Comparison of ENCODE assay signal across 16 mouse cellular contexts in genomic region chr1:168103821-168104220, GRCm38 (mm10).
"Had no signal": no experiment of that assay in that cellular context is flagged by ENCODE, and none has a peak within 500 bp of the region (broad histone marks: within the 10 kb centered on the region; RNA-seq: fewer than 3 reads in every experiment).

No protein-coding gene starts in this region.

- H3K27ac ChIP-seq: kidney, embryonic 15.5 days; left cerebral cortex, adult 2 months; limb, embryonic 12.5 days; liver, embryonic 12.5 days; liver, embryonic 15.5 days; lung, embryonic 15.5 days; stomach, postnatal 0 days had no signal

- H3K4me1 ChIP-seq: kidney, embryonic 15.5 days; limb, embryonic 12.5 days; liver, embryonic 12.5 days; liver, embryonic 15.5 days had no signal

- H3K4me3 ChIP-seq: kidney, embryonic 15.5 days; left cerebral cortex, adult 2 months; limb, embryonic 12.5 days; liver, embryonic 12.5 days; liver, embryonic 15.5 days; lung, embryonic 15.5 days had no signal

- DNase-seq: kidney, adult 2 months; kidney, postnatal 10 days; kidney, postnatal 36 days; layer of hippocampus, postnatal 36 days; liver; midbrain, embryonic 14.5 days; thymus, postnatal 25 days had no signal

- H3K9me3 ChIP-seq: liver, embryonic 12.5 days; liver, embryonic 15.5 days; lung, embryonic 15.5 days had no signal

- H3K4me2 ChIP-seq: kidney, embryonic 15.5 days; limb, embryonic 12.5 days; liver, embryonic 12.5 days; liver, embryonic 15.5 days; lung, embryonic 15.5 days; midbrain, embryonic 11.5 days had no signal

- H3K9ac ChIP-seq: kidney, embryonic 15.5 days; limb, embryonic 12.5 days; liver, embryonic 12.5 days; liver, embryonic 15.5 days; lung, embryonic 15.5 days had no signal

- H3K36me3 ChIP-seq: kidney, embryonic 15.5 days; limb, embryonic 12.5 days; liver, embryonic 12.5 days; liver, embryonic 15.5 days; lung, embryonic 15.5 days had no signal

- H3K27me3 ChIP-seq: kidney, embryonic 15.5 days; limb, embryonic 12.5 days; liver, embryonic 12.5 days; liver, embryonic 15.5 days; lung, embryonic 15.5 days had no signal

- ATAC-seq: intestine, postnatal 0 days; liver, embryonic 12.5 days had no signal
